Mouse (Mus musculus) CD8-positive naive resting alpha-beta T cell, adult 57 days (primary cell): Measurements from ENCODE around the gene Ppp1r14d. TPM values are rescaled to one million over a fixed set of nuclear protein-coding genes. Genes with fewer than 3 reads are reported as not detected.

Source experiments
- total RNA-seq: library from RNA; stranded (reverse); gene quantifications from one replicate; pipeline ENCODE4 v1.2.4, GENCODE M21; 2023

Ppp1r14d gene
- not detected for total RNA-seq

GRCm38 (mm10) chr2:119229775-119230704 lies at the start of gene Ppp1r14d:
Ppp1r14d (minus strand) TSS chr2:119229906.

DNA sequence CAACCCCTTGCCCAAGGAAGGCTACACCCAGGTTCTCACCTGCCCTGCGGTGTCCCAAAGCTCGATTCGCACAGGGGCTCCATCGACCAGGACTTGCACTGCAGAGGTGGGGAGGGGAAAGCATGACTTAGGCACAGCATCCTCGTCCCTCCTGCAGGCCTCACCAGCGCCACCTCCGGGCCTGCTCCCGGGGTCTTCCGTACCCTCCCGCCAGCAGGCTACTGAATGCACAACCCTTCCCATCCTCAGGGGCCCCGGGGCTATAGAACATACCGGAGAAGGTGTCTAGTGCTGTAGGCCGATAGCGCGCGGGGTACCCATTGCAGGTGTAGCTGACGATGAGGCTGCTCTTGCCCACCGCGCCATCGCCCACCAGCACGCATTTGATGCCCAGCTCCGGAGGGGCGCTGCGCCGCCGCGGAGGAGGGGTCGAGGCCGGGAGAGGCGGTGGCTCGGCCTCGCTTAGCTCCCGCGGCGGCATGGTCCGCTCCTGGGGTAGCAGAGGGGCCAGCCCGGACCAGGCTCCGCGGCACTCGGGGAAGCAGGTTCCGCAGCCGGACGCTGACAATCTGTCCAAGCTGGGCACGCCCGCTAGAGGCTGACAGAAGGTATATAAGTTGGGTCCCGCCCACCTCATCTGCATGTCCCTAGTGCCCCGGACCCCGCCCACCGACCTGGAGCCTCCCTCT lies 41.1 kb upstream of the Ppp1r14d start, which contains the start of gene Rhov:
Rhov (minus strand) TSS at position 630 of the 689 bp plus-strand sequence.

GRCm38 (mm10) chr2:119237210-119237870 lies 7.6 kb upstream of the Ppp1r14d start, which contains the start of gene Spint1:
Spint1 (plus strand) TSS chr2:119237362.

GRCm38 (mm10) chr2:119208344-119209175 lies 21.1 kb downstream of the Ppp1r14d start, which contains the start of the genes Zfyve19 and Dnajc17:
Zfyve19 (plus strand) TSS chr2:119208617.
Dnajc17 (minus strand) TSS chr2:119208795.

DNA sequence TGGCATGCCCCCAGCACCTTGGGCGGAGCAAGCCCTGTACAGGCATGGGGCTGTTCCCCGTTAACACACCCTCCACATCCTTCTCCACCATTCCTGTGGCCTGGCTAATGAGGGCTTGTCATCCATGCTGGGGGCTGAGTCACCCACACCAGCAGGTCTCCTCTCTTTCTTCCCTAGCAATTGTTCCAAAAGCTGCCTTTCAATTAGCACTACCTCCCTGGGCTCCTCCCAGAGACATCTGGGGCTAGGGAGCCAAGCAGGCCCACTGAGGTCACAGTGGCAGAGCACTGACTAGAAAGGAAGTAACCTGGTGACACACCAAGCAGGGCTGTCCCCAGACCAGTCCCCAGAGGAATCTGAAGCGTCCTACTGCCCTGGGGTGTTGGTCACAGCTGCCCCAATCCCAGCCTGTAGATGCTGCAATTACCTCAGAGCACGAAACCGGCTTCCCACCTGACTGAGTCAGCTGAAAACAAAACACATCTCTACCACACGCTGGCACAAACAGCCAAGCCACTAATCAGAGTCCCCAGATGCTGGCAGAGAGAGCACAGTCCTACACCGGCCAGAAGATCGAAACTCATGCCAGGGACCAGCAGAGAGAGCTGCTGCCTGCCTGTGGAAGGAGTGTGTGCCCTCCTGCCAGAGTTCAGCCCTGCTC lies 55.6 kb downstream of the Ppp1r14d start, which contains the start of gene Gm14137:
Gm14137 (plus strand) TSS at position 519 of the 661 bp plus-strand sequence.

Other genes starting within 250 kb of the Ppp1r14d start
- gene Ccdc32, start 200.5 kb downstream of the Ppp1r14d start, total RNA-seq = 14.9 TPM
- gene Rpusd2, start 195.1 kb downstream of the Ppp1r14d start, total RNA-seq = 13.6 TPM
- gene Knl1, start 182.8 kb downstream of the Ppp1r14d start, total RNA-seq = 0.92 TPM
- gene Rad51, start 117.1 kb downstream of the Ppp1r14d start, total RNA-seq = 0.86 TPM
- 30.6 TPM for gene Rmdn3, start 72.9 kb downstream of the Ppp1r14d start, total RNA-seq
- not detected for gene Gchfr, start 62.1 kb downstream of the Ppp1r14d start, total RNA-seq
- 0.77 TPM for gene Gm14137, start 55.4 kb downstream of the Ppp1r14d start, total RNA-seq
- gene Zfyve19, start 21.3 kb downstream of the Ppp1r14d start, total RNA-seq = 39.3 TPM
- 23.2 TPM for gene Dnajc17, start 21.1 kb downstream of the Ppp1r14d start, total RNA-seq
- 0.46 TPM for gene Spint1, start 7.5 kb upstream of the Ppp1r14d start, total RNA-seq
- not detected for gene Rhov, start 41.4 kb upstream of the Ppp1r14d start, total RNA-seq
- 20.5 TPM for gene Vps18, start 58.8 kb upstream of the Ppp1r14d start, total RNA-seq
- 0.12 TPM for gene Dll4, start 95.9 kb upstream of the Ppp1r14d start, total RNA-seq
- 0.61 TPM for gene Chac1, start 121.3 kb upstream of the Ppp1r14d start, total RNA-seq
- gene Ino80, start 247.8 kb upstream of the Ppp1r14d start, total RNA-seq = 49.5 TPM